Mouse (Mus musculus): ENCODE data around the gene Ppp2r1b. TPM values are rescaled to one million over a fixed set of nuclear protein-coding genes. Genes with fewer than 3 reads are reported as not detected.

Ppp2r1b gene
- total and polyA plus RNA-seq, 3 experiments: 6.4 to 44.4 (median 38.4) TPM

DNA sequence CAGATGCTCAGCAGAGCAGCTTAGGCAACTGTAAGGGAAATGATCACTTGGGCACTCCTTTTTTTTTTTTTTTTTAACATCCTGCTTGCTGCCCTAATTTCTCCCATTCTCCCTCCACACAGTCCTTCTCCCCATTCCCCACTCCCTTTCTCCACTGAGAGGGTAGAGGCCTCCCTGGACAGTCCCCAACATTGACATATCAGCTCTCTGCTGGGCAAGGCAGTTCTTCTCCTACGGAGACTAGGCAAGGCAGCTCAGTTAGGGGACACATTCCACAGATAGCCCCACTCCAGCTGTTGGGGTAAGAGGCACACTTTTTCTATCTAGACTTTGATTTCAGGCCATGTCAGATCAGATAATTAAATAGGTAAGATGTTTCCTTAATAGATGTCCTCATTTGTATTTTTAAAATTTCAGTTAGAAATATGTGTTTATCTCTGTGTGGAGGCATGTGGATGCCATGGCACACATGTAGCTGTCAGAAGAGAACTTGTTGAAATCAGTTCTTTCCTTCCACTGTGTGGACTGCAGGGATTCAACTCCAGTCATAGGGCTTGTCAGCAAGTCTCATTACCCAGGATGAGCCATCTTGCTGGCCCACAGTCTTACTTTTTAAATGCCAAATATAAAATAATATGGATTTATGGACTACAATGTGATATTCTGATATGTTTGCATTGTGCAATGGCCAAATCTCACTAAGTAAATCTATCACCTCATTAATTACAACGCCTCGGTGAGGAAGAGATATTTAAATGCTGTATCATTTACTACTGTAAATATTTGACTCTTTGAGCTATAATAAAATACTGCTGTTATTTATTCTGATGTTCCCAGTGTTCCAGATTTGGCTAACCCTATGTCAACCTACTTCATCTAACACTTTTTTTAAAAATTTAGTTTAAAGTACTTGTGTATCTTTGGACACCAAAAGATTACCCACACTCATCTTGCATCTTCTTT, 76.1 kb downstream of the Ppp2r1b start:
- DNase-seq: no peak

DNA sequence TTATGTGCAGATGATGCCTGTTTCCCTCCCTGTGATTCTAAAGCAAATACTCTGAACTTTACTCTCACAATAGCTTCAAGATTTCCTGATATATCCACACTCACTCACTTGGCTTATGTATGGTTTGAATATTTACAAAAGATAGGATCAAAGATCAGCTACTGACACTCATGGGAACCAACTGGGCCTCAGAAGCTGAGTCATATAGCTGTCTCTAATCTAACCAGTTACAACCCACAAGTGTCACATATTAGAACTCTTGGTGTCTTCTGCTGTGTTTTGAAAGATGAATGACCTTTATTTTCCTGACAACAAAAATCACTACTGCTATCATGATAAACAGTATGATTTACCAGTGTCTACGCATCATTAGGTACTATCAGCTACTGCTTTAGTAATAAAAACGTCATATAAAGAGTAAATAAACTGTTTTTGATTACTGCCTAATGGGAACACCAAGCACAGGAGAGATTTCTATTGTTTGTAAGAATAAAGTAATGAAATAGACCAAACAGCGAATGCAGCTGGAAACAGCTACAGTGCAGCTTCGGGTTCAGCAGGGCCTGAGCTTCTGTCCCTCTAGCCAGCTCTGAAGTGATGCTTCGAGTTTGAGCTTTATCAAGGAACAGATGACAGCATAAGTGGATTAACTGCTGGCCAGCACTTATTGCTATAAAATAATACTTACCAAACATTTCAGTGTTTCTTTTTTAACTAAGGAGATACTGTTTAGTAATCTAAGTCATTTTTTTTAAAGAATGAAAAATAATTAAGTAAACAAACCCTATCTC, 77.5 kb downstream of the Ppp2r1b start:
- no peak for DNase-seq

DNA sequence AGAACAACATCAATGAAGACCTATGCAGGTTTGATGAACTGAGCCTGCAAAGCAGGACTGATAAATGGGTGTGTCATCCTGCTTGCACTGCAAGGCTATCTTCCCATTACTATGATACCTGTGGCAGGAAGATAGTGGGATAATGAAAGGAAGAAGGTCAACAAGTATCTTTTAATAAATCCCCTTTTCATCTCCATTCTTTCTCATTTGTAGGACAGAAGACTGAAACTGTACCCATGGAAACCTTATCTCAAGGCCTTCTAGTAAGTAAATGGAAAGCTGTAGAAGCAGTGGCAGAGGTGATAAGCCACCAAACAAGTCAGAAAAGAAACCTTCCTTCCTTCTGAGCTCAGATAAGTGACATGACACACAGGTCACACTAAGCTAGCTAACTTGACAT, 79.4 kb downstream of the Ppp2r1b start:
- no peak for DNase-seq

DNA sequence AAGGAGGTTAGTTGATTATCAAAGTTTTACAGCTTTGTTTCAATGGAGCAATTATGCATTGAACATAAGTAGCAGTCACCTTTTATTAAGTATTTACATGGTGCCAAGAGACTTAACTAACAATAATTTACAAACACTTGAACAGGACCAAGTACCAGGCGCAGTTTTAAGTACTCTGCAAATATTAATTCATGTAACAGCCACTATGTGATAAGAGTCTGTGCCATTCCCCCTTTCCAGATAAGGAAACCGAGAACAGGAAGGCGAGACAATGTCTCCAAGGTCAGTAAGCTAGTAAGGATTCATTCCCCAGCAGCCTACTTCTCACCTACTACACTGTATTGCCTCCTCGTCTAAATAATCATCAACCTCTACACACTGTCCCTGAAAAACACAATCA, 80.7 kb downstream of the Ppp2r1b start:
- no peak for DNase-seq

DNA sequence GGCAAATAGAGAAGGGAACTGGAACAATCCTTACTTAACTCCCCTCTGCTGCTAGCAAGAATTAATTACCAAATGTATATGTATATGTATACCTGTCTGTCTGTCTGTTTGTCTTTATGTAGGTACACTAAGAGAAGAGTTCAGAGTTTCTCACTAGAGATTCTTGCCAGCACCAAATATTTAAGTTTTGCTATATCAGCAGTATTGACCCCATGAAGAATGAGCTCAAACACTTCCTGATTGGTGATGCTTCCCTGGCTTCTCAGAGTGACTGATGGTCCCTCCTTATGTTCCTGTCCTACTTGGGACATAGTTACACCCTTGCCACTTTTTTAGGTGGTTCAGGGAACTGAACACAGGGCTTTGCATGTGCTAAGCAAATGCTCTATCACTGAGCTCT, 84.9 kb downstream of the Ppp2r1b start:
- no peak for DNase-seq

DNA sequence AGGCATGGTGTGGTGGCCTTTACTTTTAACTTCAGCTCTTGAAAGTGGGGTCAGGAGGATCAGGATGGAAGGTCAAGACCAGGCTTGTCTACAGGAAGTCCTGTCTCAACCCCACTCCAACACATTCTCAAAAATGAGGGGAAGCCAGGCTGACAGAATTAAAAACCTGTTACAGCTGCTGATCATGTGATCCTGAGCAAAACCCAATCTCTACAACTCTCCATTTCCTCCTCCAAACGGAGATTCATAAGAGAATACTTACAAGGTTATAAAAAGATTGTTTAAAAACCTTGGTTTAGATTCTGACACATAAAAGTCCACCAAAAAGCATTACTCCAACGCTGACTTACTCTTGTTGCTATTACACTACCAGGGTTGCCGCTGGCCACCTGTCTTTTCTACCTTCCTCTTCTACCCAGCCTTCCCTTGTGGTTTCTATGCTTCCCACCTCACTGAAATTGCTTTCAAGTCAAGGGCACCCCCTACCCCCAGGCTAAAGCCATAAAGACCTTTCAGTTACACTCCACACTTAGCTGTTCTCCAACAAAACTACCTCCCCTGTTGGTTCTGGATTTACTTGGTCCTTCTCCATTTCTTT, 96.8 kb downstream of the Ppp2r1b start:
- DNase-seq: no peak

DNA sequence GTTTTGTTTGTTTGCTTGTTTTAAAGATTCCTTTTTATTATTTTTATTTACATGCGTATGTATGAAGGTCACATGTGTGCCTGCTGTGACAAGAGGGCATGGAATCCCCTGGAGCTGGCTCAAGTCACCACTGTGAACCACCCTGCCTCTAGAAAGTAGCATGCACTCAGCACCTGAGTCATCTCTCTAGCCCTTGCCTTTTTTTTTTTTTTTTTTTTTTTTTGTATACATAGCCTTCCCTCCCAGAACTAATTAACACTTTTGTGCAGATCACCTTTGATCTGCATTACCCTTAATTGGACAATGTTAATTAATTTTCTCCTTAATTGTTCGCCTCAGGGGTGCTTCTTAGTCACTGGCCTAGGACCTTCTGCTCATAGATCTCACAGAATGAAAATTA, 97.6 kb downstream of the Ppp2r1b start:
- no peak for DNase-seq

Other genes with a start within 250 kb of the Ppp2r1b start
- gene Sdhd, start 241.5 kb upstream of the Ppp2r1b start, total RNA-seq (2021): 100 to 1,000 TPM; 249 to 334 TPM
- gene Sdhd, start 241.5 kb upstream of the Ppp2r1b start, polyA plus RNA-seq (2012; rRNA removed): 248 and 267 TPM in 2 replicates
- 100 to 1,000 TPM; 213 to 216 TPM for gene Timm8b, start 241.4 kb upstream of the Ppp2r1b start, total RNA-seq (2021)
- 33.0 and 58.2 TPM in 2 replicates for gene Timm8b, start 241.4 kb upstream of the Ppp2r1b start, polyA plus RNA-seq (2012; rRNA removed)
- gene Pih1d2, start 228.0 kb upstream of the Ppp2r1b start, total RNA-seq (2021): 1 to 10 TPM; 1.2 to 3.4 TPM
- gene Pih1d2, start 228.0 kb upstream of the Ppp2r1b start, polyA plus RNA-seq (2012; rRNA removed): 0.26 and 0.38 TPM in 2 replicates
- gene Nkapd1, start 227.8 kb upstream of the Ppp2r1b start, total RNA-seq (2021): 10 to 100 TPM; 20.9 to 26.8 TPM
- gene Nkapd1, start 227.8 kb upstream of the Ppp2r1b start, polyA plus RNA-seq (2012; rRNA removed): 6.8 and 7.3 TPM in 2 replicates
- 100 to 1,000 TPM; 152 to 160 TPM for gene Dlat, start 185.5 kb upstream of the Ppp2r1b start, total RNA-seq (2021)
- 30.1 and 32.5 TPM in 2 replicates for gene Dlat, start 185.5 kb upstream of the Ppp2r1b start, polyA plus RNA-seq (2012; rRNA removed)
- 1 to 10 TPM; 5.2 to 8.9 TPM for gene Dixdc1, start 105.8 kb upstream of the Ppp2r1b start, total RNA-seq (2021)
- 1.7 and 1.8 TPM in 2 replicates for gene Dixdc1, start 105.8 kb upstream of the Ppp2r1b start, polyA plus RNA-seq (2012; rRNA removed)
- gene 2310030G06Rik, start 98.8 kb upstream of the Ppp2r1b start, total RNA-seq (2021): 1 to 10 TPM; 4.3 to 6.1 TPM
- gene 2310030G06Rik, start 98.8 kb upstream of the Ppp2r1b start, polyA plus RNA-seq (2012; rRNA removed): 1.5 and 1.7 TPM in 2 replicates
- 10 to 100 TPM; 28.6 to 46.1 TPM for gene Cryab, start 94.0 kb upstream of the Ppp2r1b start, total RNA-seq (2021)
- gene Cryab, start 94.0 kb upstream of the Ppp2r1b start, polyA plus RNA-seq (2012; rRNA removed): 67.3 and 78.0 TPM in 2 replicates
- gene Hspb2, start 92.9 kb upstream of the Ppp2r1b start, total RNA-seq (2021): 1 to 10 TPM; 1.2 to 3.6 TPM
- gene Hspb2, start 92.9 kb upstream of the Ppp2r1b start, polyA plus RNA-seq (2012; rRNA removed): 9.2 and 10.2 TPM in 2 replicates
- gene Fdxacb1, start 77.1 kb upstream of the Ppp2r1b start, total RNA-seq (2021): 1 to 10 TPM; 5.7 to 5.8 TPM
- gene Fdxacb1, start 77.1 kb upstream of the Ppp2r1b start, polyA plus RNA-seq (2012; rRNA removed): 2.1 and 2.7 TPM in 2 replicates
- gene Alg9, start 70.3 kb upstream of the Ppp2r1b start, total RNA-seq (2021): 10 to 100 TPM; 27.1 to 27.8 TPM
- gene Alg9, start 70.3 kb upstream of the Ppp2r1b start, polyA plus RNA-seq (2012; rRNA removed): 17.6 and 26.8 TPM in 2 replicates
- gene 1110032A03Rik, start 69.8 kb upstream of the Ppp2r1b start, total RNA-seq (2021): 10 to 100 TPM; 47.8 to 63.4 TPM
- 29.4 and 29.7 TPM in 2 replicates for gene 1110032A03Rik, start 69.8 kb upstream of the Ppp2r1b start, polyA plus RNA-seq (2012; rRNA removed)
- gene Sik2, start 163.8 kb downstream of the Ppp2r1b start, total RNA-seq (2021): 100 to 1,000 TPM; 107 to 108 TPM
- 81.4 and 146 TPM in 2 replicates for gene Sik2, start 163.8 kb downstream of the Ppp2r1b start, polyA plus RNA-seq (2012; rRNA removed)
- gene Btg4, start 215.6 kb downstream of the Ppp2r1b start, total RNA-seq (2021): not detected
- gene Btg4, start 215.6 kb downstream of the Ppp2r1b start, polyA plus RNA-seq (2012; rRNA removed): not detected in 2 replicates
- 1 to 10 TPM; 5.8 to 9.1 TPM for gene Layn, start 231.8 kb downstream of the Ppp2r1b start, total RNA-seq (2021)
- gene Layn, start 231.8 kb downstream of the Ppp2r1b start, polyA plus RNA-seq (2012; rRNA removed): 1.2 and 2.8 TPM in 2 replicates